Mouse (Mus musculus) lung, adult 2 months (tissue): ENCODE measurements around the gene Efhb.

Source experiments
- CTCF ChIP-seq: fragments of 200-500 bp; IDR thresholded peaks from 2 replicates; pipeline ENCODE4 v1.5.1; 2011; ENCODE audit warnings: mild to moderate bottlenecking, low read length, control low read depth; ENCODE audit not compliant: insufficient read depth
- POLR2A ChIP-seq: fragments of 200-500 bp; IDR thresholded peaks from 2 replicates; pipeline ENCODE4 v1.6.1; 2011; ENCODE audit warnings: low read depth, mild to moderate bottlenecking, control low read depth, low read length, borderline replicate concordance; ENCODE audit errors: extremely low read depth

GRCm38 (mm10) chr17:53387581-53388473 lies 75.3 kb downstream of the Efhb start:
- no peak for TF ChIP-seq POLR2A
- TF ChIP-seq CTCF = no peak
